Mouse (Mus musculus) liver, adult 2 months (tissue): ENCODE measurements around the gene Pip4k2c.

ENCODE experiments used
- CTCF ChIP-seq: fragments of 200-500 bp; IDR thresholded peaks from 2 replicates; pipeline ENCODE4 v1.5.1; 2011; ENCODE audit warnings: low read depth, low read length, control low read depth
- POLR2A ChIP-seq: fragments of 200-500 bp; IDR thresholded peaks from 2 replicates; pipeline ENCODE4 v1.6.1; 2011; ENCODE audit warnings: low read length, control low read depth; ENCODE audit not compliant: insufficient read depth; ENCODE audit errors: extremely low read depth

- TF ChIP-seq CTCF: no peak
- TF ChIP-seq POLR2A: no peak
These were observed 26.3 kb downstream of the Pip4k2c start for GRCm38 (mm10) chr10:127185101-127185500.
